In genomic region chr5:125283748-125284640, GRCm38 (mm10) we compare ENCODE assay signal across 8 mouse cellular contexts. TPM values are rescaled to one million over a fixed set of nuclear protein-coding genes. Genes with fewer than 3 reads are reported as not detected.
DNase-seq lines count a peak whose midpoint lies in the region; ATAC-seq lines count a peak whose summit lies in the region.

No protein-coding gene starts in this region.

- no peaks in the 10 kb centered on the region for H3K27me3 ChIP-seq in heart, embryonic 11.5 days (ENCODE audit: control insufficient read depth, insufficient read depth, low read length)
- H3K27me3 ChIP-seq in kidney, embryonic 14.5 days (ENCODE audit: control insufficient read depth, insufficient read depth, low read length) = no peaks in the 10 kb centered on the region

- H3K4me3 ChIP-seq in heart, embryonic 11.5 days (ENCODE audit: low read depth, low read length) = peak overlapping the region; percentile 18; the same call in 1 of the 2 replicates
- peak overlapping the region; percentile 33 for H3K4me3 ChIP-seq in kidney, embryonic 14.5 days (ENCODE audit: low read length)

- H3K4me2 ChIP-seq in heart, embryonic 11.5 days = peak overlapping the region; percentile 64
- peak overlapping the region; percentile 46 for H3K4me2 ChIP-seq in kidney, embryonic 14.5 days (replicated peaks; ENCODE audit: low read depth, low read length)

- no peak overlapping the region for H3K9ac ChIP-seq in heart, embryonic 11.5 days (ENCODE audit: low read depth, low read length)
- H3K9ac ChIP-seq in kidney, embryonic 14.5 days (ENCODE audit: low read depth, low read length) = peak overlapping the region; percentile 45

- H3K4me1 ChIP-seq in heart, embryonic 11.5 days (ENCODE audit: control insufficient read depth, insufficient read depth, low read length) = peaks cover 9% of the 10 kb centered on the region; the same call in 1 of the 2 replicates
- 0 out of 2 replicates have a peak, but pooled peaks cover 5% of the 10 kb centered on the region for H3K4me1 ChIP-seq in kidney, embryonic 14.5 days (ENCODE audit: control insufficient read depth, insufficient read depth, low read length)

- 19% methylated on average over 35 of the region's 35 CpGs for WGBS in heart, embryonic 11.5 days (ENCODE audit: insufficient replicate concordance)
- 14% methylated on average over 35 of the region's 35 CpGs for WGBS in kidney, embryonic 14.5 days

- ATAC-seq in cerebellum, adult (ENCODE audit: insufficient number of reproducible peaks, low FRiP score, low TSS enrichment) = peak; percentile 77; the same call in 1 of the 2 replicates
- peak; percentile 49 for ATAC-seq in heart, embryonic 11.5 days (replicated peaks; ENCODE audit: insufficient number of reproducible peaks, low FRiP score, low TSS enrichment)
- ATAC-seq in kidney, embryonic 14.5 days (ENCODE audit: low FRiP score, low TSS enrichment) = peak; percentile 87

- no peak overlapping the region for H3K27ac ChIP-seq in heart, embryonic 11.5 days (ENCODE audit: low read depth, low read length)
- no peak overlapping the region for H3K27ac ChIP-seq in kidney, embryonic 14.5 days (ENCODE audit: low read depth, low read length)

- no peak for DNase-seq in cerebellum, postnatal 4 days (ENCODE audit: low spot score in 2 of 2)
- DNase-seq in cerebellum, postnatal 14 days = peak; percentile 75 to 78
- peak; percentile 69 to 73 for DNase-seq in lung, adult 18-20 months
- DNase-seq in right cerebral cortex, adult 2 months (ENCODE audit: low spot score in 2 of 2) = peak; percentile 58 to 61
- DNase-seq in T-cell, adult 2 months (ENCODE audit: low spot score) = no peak

- H3K36me3 ChIP-seq in heart, embryonic 11.5 days (ENCODE audit: control insufficient read depth, insufficient read depth, low read length) = peaks cover 13% of the 10 kb centered on the region
- H3K36me3 ChIP-seq in kidney, embryonic 14.5 days (ENCODE audit: control insufficient read depth, insufficient read depth, low read length) = peaks cover 5% of the 10 kb centered on the region; the same call in 1 of the 2 replicates

- no peaks in the 10 kb centered on the region for H3K9me3 ChIP-seq in heart, embryonic 11.5 days (replicated peaks; ENCODE audit: control insufficient read depth, low read length)
- no peaks in the 10 kb centered on the region for H3K9me3 ChIP-seq in kidney, embryonic 14.5 days (ENCODE audit: control insufficient read depth, low read length)

RNA-seq across cellular contexts. Expression of gene Scarb1, which starts 56.9 kb away (rescaled TPM):
- 57.1 and 67.0 TPM in 2 replicates for polyA plus RNA-seq in heart, embryonic 11.5 days (2014; fragmentation: Nextera tagmentation; extraction: Ambion mirVana)
- 34.8 and 48.8 TPM in 2 replicates for polyA plus RNA-seq in kidney, embryonic 14.5 days (2014; fragmentation: Nextera tagmentation; extraction: Ambion mirVana)

Comparison
In these comparisons a context has a peak if more than half of its experiments do, and no peak if none do; other contexts are left out.
1. DNase-seq: peak in cerebellum, postnatal 14 days (2 of 2), lung, adult 18-20 months (2 of 2) and right cerebral cortex, adult 2 months (2 of 2); none in cerebellum, postnatal 4 days (0 of 2) and T-cell, adult 2 months (single experiment).
2. Peak in every context shown above with its lines, with median percentiles within 50 percentile points of each other: ATAC-seq.